Mouse (Mus musculus): ENCODE measurements at regions not wholly inside any gene's neighbourhood (a gene's known extent, or its start where the extent isn't known, plus 50 kb on each side); places are given as distances from the start of the nearest gene placed in this dataset.

DNA sequence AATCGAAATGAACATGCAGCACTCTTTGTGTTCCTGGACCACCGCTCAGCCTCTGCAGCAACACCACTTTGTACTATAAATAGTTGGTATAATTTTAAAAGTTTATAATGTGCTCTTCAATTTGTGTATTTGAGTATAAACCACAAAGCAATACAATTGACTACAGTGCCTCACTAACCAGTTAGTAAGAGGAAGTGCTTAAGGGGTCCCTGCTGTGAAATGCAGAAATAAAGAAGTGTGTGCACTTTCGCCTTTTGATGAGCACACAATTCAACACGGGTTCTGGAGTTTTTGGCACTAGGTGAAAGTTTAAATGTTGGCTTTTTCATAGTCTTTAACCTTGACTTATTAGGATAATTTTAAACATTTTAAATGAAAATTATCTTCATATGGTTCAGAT lies 54.7 kb upstream of the Fancl start:
- TF ChIP-seq CTCF (IDR thresholded peaks at IDR 0.05; ENCODE audit: low read depth) (no peak), EP300 (IDR thresholded peaks at IDR 0.05; ENCODE audit: low read depth) (no peak)

All from liver, embryonic 14.5 days (tissue).